Mouse (Mus musculus): ENCODE data around the gene Trpv6.

DNA sequence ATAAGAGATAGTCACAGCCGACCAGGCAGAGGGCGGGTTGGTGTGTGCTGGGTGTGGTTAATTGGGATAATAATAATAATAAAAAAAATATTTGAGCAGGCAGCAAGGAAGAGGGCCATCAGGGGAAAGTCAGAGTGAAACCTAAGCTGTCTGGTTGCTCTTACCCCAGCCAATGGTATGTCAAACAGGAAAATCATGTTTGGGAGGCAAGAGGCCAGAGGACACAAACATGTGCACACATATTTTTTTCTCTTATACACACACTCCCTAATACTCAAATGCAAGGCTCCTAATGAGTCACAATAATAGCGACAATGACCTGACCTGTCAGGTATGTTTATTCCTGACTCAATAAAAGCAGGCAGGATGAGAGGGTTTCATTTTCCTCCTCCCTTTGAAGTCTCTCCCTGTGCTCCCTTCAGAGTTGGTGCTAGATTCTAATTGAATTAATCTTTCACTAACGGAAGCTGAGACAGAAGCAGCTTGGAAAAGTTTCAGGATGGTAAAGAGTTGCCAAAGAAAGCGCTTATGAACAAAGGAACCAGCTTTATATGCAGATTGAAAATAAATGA is 59.6 kb downstream of the Trpv6 start:
- TF ChIP-seq CTCF (conservative IDR thresholded peaks at IDR 0.05 in 1 of 2, IDR thresholded peaks at IDR 0.05 in 1 of 2; ENCODE audit: low read depth in 2 of 2, low read length in 2 of 2) (no peak), SMC3 (IDR thresholded peaks at IDR 0.05; ENCODE audit: low read depth, low read length) (no peak), EP300 (IDR thresholded peaks at IDR 0.05; ENCODE audit: low read length) (no peak), ZC3H11A (IDR thresholded peaks at IDR 0.05; ENCODE audit: low read depth, low read length) (no peak), POLR2A (IDR thresholded peaks at IDR 0.05; ENCODE audit: low read depth, low read length) (no peak), MAX (IDR thresholded peaks at IDR 0.05; ENCODE audit: low read length) (no peak), E2F4 (IDR thresholded peaks at IDR 0.05; ENCODE audit: insufficient replicate concordance, low read depth, low read length) (no peak), IRF4 (IDR thresholded peaks at IDR 0.05; ENCODE audit: low read depth, low read length) (no peak), TCF12 (IDR thresholded peaks at IDR 0.05; ENCODE audit: low read depth, low read length) (no peak), MAFK (IDR thresholded peaks at IDR 0.05; ENCODE audit: insufficient replicate concordance, low read length) (no peak), JUND (conservative IDR thresholded peaks at IDR 0.05; ENCODE audit: low read depth, low read length) (no peak), TBP (conservative IDR thresholded peaks at IDR 0.05; ENCODE audit: low read depth, low read length) (no peak), CHD1 (IDR thresholded peaks at IDR 0.05; ENCODE audit: low read depth, low read length) (no peak)

Data from CH12.LX (cell line).